Mouse (Mus musculus): ENCODE results near the gene Cdh6. TPM values are rescaled to one million over a fixed set of nuclear protein-coding genes. Genes with fewer than 3 reads are reported as not detected.

The Cdh6 gene
- polyA plus RNA-seq, 1 experiment from 2014 or later, result 11.4 TPM

- WGBS, result 69% methylated on average over 1 of the region's 1 CpGs
- Histone ChIP-seq H3K4me3 (replicated peaks; ENCODE audit: low read depth, low read length) (no peak overlapping the region), H3K27me3 (ENCODE audit: control insufficient read depth, insufficient read depth, low read length) (no peaks in the 10 kb centered on the region), H3K36me3 (ENCODE audit: control insufficient read depth, insufficient read depth, low read length) (no peaks in the 10 kb centered on the region), H3K9ac (replicated peaks; ENCODE audit: low read length) (no peak overlapping the region), H3K4me1 (ENCODE audit: control insufficient read depth, insufficient read depth, low read length) (0 out of 2 replicates have a peak, but pooled peaks cover 3% of the 10 kb centered on the region), H3K9me3 (ENCODE audit: control insufficient read depth, low read length) (no peaks in the 10 kb centered on the region), H3K4me2 (ENCODE audit: low read length) (no peak overlapping the region), H3K27ac (replicated peaks; ENCODE audit: low read depth, low read length) (no peak overlapping the region)
- peak; percentile 67 for DNase-seq
- ATAC-seq (ENCODE audit: low FRiP score, low TSS enrichment), result no peak
Measured at GRCm38 (mm10) chr15:13134086-13134485, 39.4 kb downstream of the Cdh6 start.

- Histone ChIP-seq H3K4me3 (replicated peaks; ENCODE audit: low read depth, low read length) (no peak overlapping the region), H3K36me3 (ENCODE audit: control insufficient read depth, insufficient read depth, low read length) (no peaks in the 10 kb centered on the region), H3K27ac (replicated peaks; ENCODE audit: low read depth, low read length) (no peak overlapping the region), H3K27me3 (ENCODE audit: control insufficient read depth, insufficient read depth, low read length) (no peaks in the 10 kb centered on the region), H3K4me1 (ENCODE audit: control insufficient read depth, insufficient read depth, low read length) (0 out of 2 replicates have a peak, but pooled peaks cover 3% of the 10 kb centered on the region), H3K9ac (replicated peaks; ENCODE audit: low read length) (no peak overlapping the region), H3K9me3 (ENCODE audit: control insufficient read depth, low read length) (no peaks in the 10 kb centered on the region), H3K4me2 (ENCODE audit: low read length) (no peak overlapping the region)
- ATAC-seq (ENCODE audit: low FRiP score, low TSS enrichment) (no peak), DNase-seq (no peak)
- 95% methylated on average over 8 of the region's 8 CpGs for WGBS
Measured at GRCm38 (mm10) chr15:13133370-13133769, 40.1 kb downstream of the Cdh6 start.

- Histone ChIP-seq H3K4me1 (ENCODE audit: control insufficient read depth, insufficient read depth, low read length) (0 out of 2 replicates have a peak, but pooled peaks cover 3% of the 10 kb centered on the region), H3K36me3 (ENCODE audit: control insufficient read depth, insufficient read depth, low read length) (no peaks in the 10 kb centered on the region), H3K9me3 (ENCODE audit: control insufficient read depth, low read length) (no peaks in the 10 kb centered on the region), H3K4me3 (replicated peaks; ENCODE audit: low read depth, low read length) (no peak overlapping the region), H3K4me2 (ENCODE audit: low read length) (no peak overlapping the region), H3K9ac (replicated peaks; ENCODE audit: low read length) (no peak overlapping the region), H3K27ac (replicated peaks; ENCODE audit: low read depth, low read length) (no peak overlapping the region), H3K27me3 (ENCODE audit: control insufficient read depth, insufficient read depth, low read length) (no peaks in the 10 kb centered on the region)
- DNase-seq (no peak), ATAC-seq (ENCODE audit: low FRiP score, low TSS enrichment) (no peak)
- WGBS, result 90% methylated on average over 3 of the region's 3 CpGs
Measured at GRCm38 (mm10) chr15:13132493-13132892, 41.0 kb downstream of the Cdh6 start.

GRCm38 (mm10) chr15:13130246-13130645 lies 43.2 kb downstream of the Cdh6 start:
- WGBS, result 81% methylated on average over 5 of the region's 5 CpGs
- no peaks in the 10 kb centered on the region for H3K9me3 ChIP-seq (ENCODE audit: control insufficient read depth, low read length)
- no peaks in the 10 kb centered on the region for H3K27me3 ChIP-seq (ENCODE audit: control insufficient read depth, insufficient read depth, low read length)
- ATAC-seq (ENCODE audit: low FRiP score, low TSS enrichment) (no peak), DNase-seq (no peak)
- no peak overlapping the region for H3K9ac ChIP-seq (replicated peaks; ENCODE audit: low read length)
- no peaks in the 10 kb centered on the region for H3K4me1 ChIP-seq (ENCODE audit: control insufficient read depth, insufficient read depth, low read length)
- H3K36me3 ChIP-seq (ENCODE audit: control insufficient read depth, insufficient read depth, low read length), result no peaks in the 10 kb centered on the region
- H3K27ac ChIP-seq (replicated peaks; ENCODE audit: low read depth, low read length), result no peak overlapping the region
- no peak overlapping the region for H3K4me3 ChIP-seq (replicated peaks; ENCODE audit: low read depth, low read length)
- no peak overlapping the region for H3K4me2 ChIP-seq (ENCODE audit: low read length)

GRCm38 (mm10) chr15:13100341-13100740 lies 73.1 kb downstream of the Cdh6 start:
- no peaks in the 10 kb centered on the region for H3K27me3 ChIP-seq (ENCODE audit: control insufficient read depth, insufficient read depth, low read length)
- H3K9me3 ChIP-seq (ENCODE audit: control insufficient read depth, low read length), result no peaks in the 10 kb centered on the region
- no peak overlapping the region for H3K9ac ChIP-seq (replicated peaks; ENCODE audit: low read length)
- no peak for DNase-seq
- H3K27ac ChIP-seq (replicated peaks; ENCODE audit: low read depth, low read length), result no peak overlapping the region
- WGBS, result 81% methylated on average over 6 of the region's 6 CpGs
- H3K36me3 ChIP-seq (ENCODE audit: control insufficient read depth, insufficient read depth, low read length), result no peaks in the 10 kb centered on the region
- no peak for ATAC-seq (ENCODE audit: low FRiP score, low TSS enrichment)
- H3K4me1 ChIP-seq (ENCODE audit: control insufficient read depth, insufficient read depth, low read length), result no peaks in the 10 kb centered on the region
- H3K4me3 ChIP-seq (replicated peaks; ENCODE audit: low read depth, low read length), result no peak overlapping the region
- no peak overlapping the region for H3K4me2 ChIP-seq (ENCODE audit: low read length)

GRCm38 (mm10) chr15:13097861-13098260 lies 75.6 kb downstream of the Cdh6 start:
- 81% methylated on average over 6 of the region's 6 CpGs for WGBS
- no peak overlapping the region for H3K4me2 ChIP-seq (ENCODE audit: low read length)
- no peak overlapping the region for H3K4me3 ChIP-seq (replicated peaks; ENCODE audit: low read depth, low read length)
- no peaks in the 10 kb centered on the region for H3K9me3 ChIP-seq (ENCODE audit: control insufficient read depth, low read length)
- no peak for ATAC-seq (ENCODE audit: low FRiP score, low TSS enrichment)
- H3K9ac ChIP-seq (replicated peaks; ENCODE audit: low read length), result no peak overlapping the region
- no peak for DNase-seq
- H3K4me1 ChIP-seq (ENCODE audit: control insufficient read depth, insufficient read depth, low read length), result peaks cover 12% of the 10 kb centered on the region; the same call in 1 of the 2 replicates
- H3K27me3 ChIP-seq (ENCODE audit: control insufficient read depth, insufficient read depth, low read length), result no peaks in the 10 kb centered on the region
- no peak overlapping the region for H3K27ac ChIP-seq (replicated peaks; ENCODE audit: low read depth, low read length)
- H3K36me3 ChIP-seq (ENCODE audit: control insufficient read depth, insufficient read depth, low read length), result no peaks in the 10 kb centered on the region

GRCm38 (mm10) chr15:13095406-13095805 lies 78.1 kb downstream of the Cdh6 start:
- no peak overlapping the region for H3K4me3 ChIP-seq (replicated peaks; ENCODE audit: low read depth, low read length)
- peaks cover 12% of the 10 kb centered on the region; the same call in 1 of the 2 replicates for H3K4me1 ChIP-seq (ENCODE audit: control insufficient read depth, insufficient read depth, low read length)
- H3K9me3 ChIP-seq (ENCODE audit: control insufficient read depth, low read length), result no peaks in the 10 kb centered on the region
- 55% methylated on average over 9 of the region's 9 CpGs for WGBS
- no peaks in the 10 kb centered on the region for H3K36me3 ChIP-seq (ENCODE audit: control insufficient read depth, insufficient read depth, low read length)
- ATAC-seq (ENCODE audit: low FRiP score, low TSS enrichment) (no peak), DNase-seq (no peak)
- no peak overlapping the region for H3K4me2 ChIP-seq (ENCODE audit: low read length)
- H3K27me3 ChIP-seq (ENCODE audit: control insufficient read depth, insufficient read depth, low read length), result no peaks in the 10 kb centered on the region
- no peak overlapping the region for H3K27ac ChIP-seq (replicated peaks; ENCODE audit: low read depth, low read length)
- H3K9ac ChIP-seq (replicated peaks; ENCODE audit: low read length), result no peak overlapping the region

- 62% methylated on average over 7 of the region's 7 CpGs for WGBS
- Histone ChIP-seq H3K9me3 (ENCODE audit: control insufficient read depth, low read length) (no peaks in the 10 kb centered on the region), H3K4me3 (replicated peaks; ENCODE audit: low read depth, low read length) (no peak overlapping the region), H3K27ac (replicated peaks; ENCODE audit: low read depth, low read length) (no peak overlapping the region), H3K4me2 (ENCODE audit: low read length) (no peak overlapping the region), H3K4me1 (ENCODE audit: control insufficient read depth, insufficient read depth, low read length) (peaks cover 12% of the 10 kb centered on the region; the same call in 1 of the 2 replicates), H3K27me3 (ENCODE audit: control insufficient read depth, insufficient read depth, low read length) (no peaks in the 10 kb centered on the region), H3K9ac (replicated peaks; ENCODE audit: low read length) (no peak overlapping the region), H3K36me3 (ENCODE audit: control insufficient read depth, insufficient read depth, low read length) (no peaks in the 10 kb centered on the region)
- DNase-seq (no peak), ATAC-seq (ENCODE audit: low FRiP score, low TSS enrichment) (no peak)
Measured at GRCm38 (mm10) chr15:13094881-13095256, 78.6 kb downstream of the Cdh6 start.

- H3K27ac ChIP-seq (replicated peaks; ENCODE audit: low read depth, low read length), result no peak overlapping the region
- 0 out of 2 replicates have a peak overlapping the region, but pooled peaks have one; percentile 19 for H3K4me2 ChIP-seq (ENCODE audit: low read length)
- no peak overlapping the region for H3K9ac ChIP-seq (replicated peaks; ENCODE audit: low read length)
- no peak overlapping the region for H3K4me3 ChIP-seq (replicated peaks; ENCODE audit: low read depth, low read length)
- 46% methylated on average over 19 of the region's 19 CpGs for WGBS
- ATAC-seq (ENCODE audit: low FRiP score, low TSS enrichment) (peak; percentile 25; the same call in 1 of the 2 replicates), DNase-seq (peak; percentile 53)
- no peaks in the 10 kb centered on the region for H3K9me3 ChIP-seq (ENCODE audit: control insufficient read depth, low read length)
- no peaks in the 10 kb centered on the region for H3K27me3 ChIP-seq (ENCODE audit: control insufficient read depth, insufficient read depth, low read length)
- H3K36me3 ChIP-seq (ENCODE audit: control insufficient read depth, insufficient read depth, low read length), result no peaks in the 10 kb centered on the region
- H3K4me1 ChIP-seq (ENCODE audit: control insufficient read depth, insufficient read depth, low read length), result peaks cover 12% of the 10 kb centered on the region; the same call in 1 of the 2 replicates
Measured at GRCm38 (mm10) chr15:13093954-13094880, 79.3 kb downstream of the Cdh6 start.

Data from midbrain, embryonic 14.5 days (tissue).